Mouse (Mus musculus) liver, embryonic 13.5 days (tissue): ENCODE measurements around the gene Krt39. TPM values are rescaled to one million over a fixed set of nuclear protein-coding genes. Genes with fewer than 3 reads are reported as not detected.

ENCODE experiments used
- ATAC-seq: fragments of 200-750 bp; cut with Nextera tagmentation; 2 replicates; pipeline ENCODE4 v1.8.0; 2017; ENCODE audit warnings: low read depth, mild to moderate bottlenecking, moderate number of reproducible peaks, moderate library complexity
- DNase-seq: peaks from one replicate; pipeline ENCODE4 v3.0.0; 2022
- H3K27ac ChIP-seq: fragments of 300-500 bp; sonication (generic); 2 replicates; pipeline ENCODE4 v1.5.1; 2015; ENCODE audit warnings: moderate library complexity, mild to moderate bottlenecking, inconsistent platforms
- H3K27me3 ChIP-seq: fragments of 300-500 bp; sonication (generic); 2 replicates; pipeline ENCODE4 v1.6.1; 2015; ENCODE audit warnings: mild to moderate bottlenecking, inconsistent platforms
- H3K36me3 ChIP-seq: fragments of 300-500 bp; sonication (generic); 2 replicates; pipeline ENCODE4 v1.6.1; 2015; ENCODE audit warnings: mild to moderate bottlenecking, inconsistent platforms
- H3K4me1 ChIP-seq: fragments of 300-500 bp; sonication (generic); replicated peaks from 2 replicates; pipeline ENCODE4 v1.6.1; 2015; ENCODE audit warnings: inconsistent platforms
- H3K4me2 ChIP-seq: fragments of 300-500 bp; sonication (generic); 2 replicates; pipeline ENCODE4 v1.6.1; 2015; ENCODE audit warnings: inconsistent platforms, mild to moderate bottlenecking, moderate library complexity
- H3K4me3 ChIP-seq: fragments of 300-500 bp; sonication (generic); replicated peaks from 2 replicates; pipeline ENCODE4 v1.5.1; 2015; ENCODE audit warnings: mild to moderate bottlenecking, inconsistent platforms
- H3K9ac ChIP-seq: fragments of 300-500 bp; sonication (generic); 2 replicates; pipeline ENCODE4 v1.6.1; 2015; ENCODE audit warnings: mild to moderate bottlenecking, inconsistent platforms
- H3K9me3 ChIP-seq: fragments of 300-500 bp; sonication (generic); replicated peaks from 2 replicates; pipeline ENCODE4 v1.6.1; 2016; ENCODE audit warnings: inconsistent platforms
- WGBS: fragments of 180-500 bp; shearing (Covaris S2); methylation state at CpG from one replicate; pipeline ENCODE4 v1.1.7; 2015; ENCODE audit not compliant: insufficient replicate concordance; 5-methylcytosine and 5-hydroxymethylcytosine counted together
- polyA plus RNA-seq: library from polyadenylated mRNA; unstranded; fragments of >200 nt; fragmentation: Nextera tagmentation; extraction: Ambion mirVana; gene quantifications from 2 replicates; pipeline ENCODE4 v1.2.1, GENCODE M21; 2015

Krt39 gene
- polyA plus RNA-seq, 1 experiment from 2014 or later, result not detected

DNA sequence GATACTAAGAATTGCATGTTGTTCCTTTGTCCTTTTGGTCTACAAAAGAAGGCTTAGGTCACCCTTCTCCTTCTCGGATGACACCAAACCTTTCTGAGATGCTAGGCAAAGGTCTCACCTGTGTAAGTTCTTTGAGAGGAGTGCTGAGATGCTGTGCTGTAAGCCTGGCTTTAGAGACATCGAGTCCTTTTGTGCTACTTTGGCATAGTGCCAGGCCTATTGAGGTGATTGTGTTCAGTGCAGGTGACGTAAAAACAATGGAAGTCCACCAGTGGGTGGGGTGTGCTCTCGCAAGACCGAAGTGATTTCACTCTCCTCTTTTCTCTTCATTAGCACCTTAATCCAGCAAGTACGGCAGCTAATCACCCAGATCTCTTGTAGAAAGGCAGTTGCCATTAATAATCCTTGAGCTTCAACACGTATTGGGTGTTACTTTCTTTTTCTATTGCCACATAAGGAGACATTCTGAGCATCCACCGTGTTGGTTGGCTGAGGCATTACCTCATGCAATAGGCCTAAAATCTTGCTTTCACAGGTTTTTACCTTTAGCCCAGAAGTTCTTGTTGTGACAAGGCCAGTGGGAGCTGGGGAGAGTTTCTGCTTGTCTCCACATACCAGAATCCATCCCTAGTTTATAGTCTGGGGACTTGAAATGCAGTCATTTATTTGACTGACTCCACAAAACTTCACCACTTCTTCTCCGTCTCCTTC lies 20.9 kb downstream of the Krt39 start:
- no peaks in the 10 kb centered on the region for H3K36me3 ChIP-seq
- no peak overlapping the region for H3K4me3 ChIP-seq
- H3K9me3 ChIP-seq, result no peaks in the 10 kb centered on the region
- H3K4me2 ChIP-seq, result no peak overlapping the region
- H3K27ac ChIP-seq, result no peak overlapping the region
- 61% methylated on average over 9 of the region's 9 CpGs for WGBS
- no peaks in the 10 kb centered on the region for H3K4me1 ChIP-seq
- H3K9ac ChIP-seq, result no peak overlapping the region
- H3K27me3 ChIP-seq, result no peaks in the 10 kb centered on the region
- DNase-seq (no peak), ATAC-seq (no peak)

DNA sequence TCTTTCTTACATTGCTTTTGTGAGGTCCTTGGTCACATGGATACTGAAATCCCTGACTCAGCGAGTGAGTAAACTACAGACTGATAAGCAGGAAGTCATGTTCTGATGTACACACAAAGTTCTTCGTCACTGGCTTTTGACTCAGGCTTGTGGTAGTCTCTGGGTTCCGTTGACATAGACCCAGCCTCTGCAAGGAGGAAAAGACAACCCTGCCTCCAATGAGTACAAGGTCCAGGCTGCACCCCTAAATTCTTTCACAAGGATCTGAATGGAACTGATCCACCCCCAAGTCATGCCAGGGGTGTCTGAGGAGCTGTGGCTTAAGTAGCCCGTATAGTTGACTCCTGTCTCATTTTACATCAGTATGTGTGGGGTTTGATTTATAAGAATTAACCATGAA lies 24.7 kb downstream of the Krt39 start:
- DNase-seq (no peak), ATAC-seq (no peak)
- Histone ChIP-seq H3K27me3 (no peaks in the 10 kb centered on the region), H3K4me3 (no peak overlapping the region), H3K36me3 (no peaks in the 10 kb centered on the region), H3K4me1 (peaks cover 6% of the 10 kb centered on the region; the same call in 1 of the 2 replicates), H3K9me3 (no peaks in the 10 kb centered on the region), H3K4me2 (no peak overlapping the region), H3K9ac (no peak overlapping the region), H3K27ac (no peak overlapping the region)
- WGBS, result 58% methylated on average over 4 of the region's 4 CpGs

DNA sequence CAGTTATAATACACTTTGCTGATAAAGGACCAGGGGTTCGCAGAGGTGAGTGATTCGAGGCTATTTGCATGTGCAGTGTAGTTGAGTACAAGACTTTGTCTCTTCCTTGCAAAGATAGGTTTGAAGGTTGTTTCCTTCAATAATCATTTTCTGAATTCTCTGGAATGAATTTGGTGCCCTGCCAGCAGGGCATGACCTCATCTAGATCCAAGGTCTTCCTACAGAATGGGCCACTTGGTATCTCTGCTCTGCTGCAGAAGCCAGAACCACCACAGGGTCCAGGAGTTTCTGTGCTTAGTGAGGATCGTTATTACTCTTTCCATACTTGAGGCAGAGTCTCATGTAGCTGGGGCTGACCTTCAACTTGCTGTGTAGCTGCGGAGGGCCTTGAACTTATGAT lies 26.4 kb downstream of the Krt39 start:
- Histone ChIP-seq H3K4me1 (peaks cover 6% of the 10 kb centered on the region; the same call in 1 of the 2 replicates), H3K9me3 (no peaks in the 10 kb centered on the region), H3K27ac (no peak overlapping the region), H3K9ac (no peak overlapping the region), H3K4me2 (no peak overlapping the region), H3K27me3 (no peaks in the 10 kb centered on the region), H3K36me3 (no peaks in the 10 kb centered on the region), H3K4me3 (no peak overlapping the region)
- DNase-seq (no peak), ATAC-seq (no peak)
- WGBS, result 55% methylated on average over 4 of the region's 4 CpGs

DNA sequence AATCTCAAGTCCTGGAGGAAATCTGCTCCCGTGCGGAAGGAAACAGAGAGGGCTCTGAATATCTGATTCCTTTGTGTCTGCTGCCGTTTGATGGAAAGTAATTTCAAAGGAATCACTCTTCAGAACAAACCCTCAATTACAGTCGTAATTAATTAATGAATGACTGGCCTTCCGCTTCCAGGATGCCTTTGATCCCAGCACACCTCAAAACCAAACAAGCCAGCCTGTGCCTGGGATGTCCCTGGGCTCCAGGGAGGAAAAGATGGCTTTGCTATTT lies 27.6 kb downstream of the Krt39 start:
- no peak overlapping the region for H3K27ac ChIP-seq
- ATAC-seq (no peak), DNase-seq (no peak)
- WGBS, result 48% methylated on average over 5 of the region's 5 CpGs
- H3K9ac ChIP-seq, result no peak overlapping the region
- H3K4me2 ChIP-seq, result no peak overlapping the region
- no peaks in the 10 kb centered on the region for H3K36me3 ChIP-seq
- peaks cover 6% of the 10 kb centered on the region; the same call in 1 of the 2 replicates for H3K4me1 ChIP-seq
- H3K27me3 ChIP-seq, result no peaks in the 10 kb centered on the region
- no peaks in the 10 kb centered on the region for H3K9me3 ChIP-seq
- H3K4me3 ChIP-seq, result no peak overlapping the region

- H3K27ac ChIP-seq, result no peak within 1 kb of the TSS
- no peak within 1 kb of the TSS for H3K4me2 ChIP-seq
- no peaks in the 10 kb centered on the region for H3K27me3 ChIP-seq
- ATAC-seq, result no peak
- no peak within 1 kb of the TSS for H3K9ac ChIP-seq
- WGBS, result 63% methylated on average over 22 of the region's 22 CpGs
- H3K36me3 ChIP-seq, result no peaks in the 10 kb centered on the region
- no peak for DNase-seq
- no peaks in the 10 kb centered on the region for H3K9me3 ChIP-seq
- no peak within 1 kb of the TSS for H3K4me3 ChIP-seq
- H3K4me1 ChIP-seq, result peaks cover 6% of the 10 kb centered on the region; the same call in 1 of the 2 replicates
These were observed 28.2 kb downstream of the Krt39 start, which contains the start of gene Krt23 for GRCm38 (mm10) chr11:99492733-99493573. Gene Krt23 (minus strand): TSS chr11:99493137.

DNA sequence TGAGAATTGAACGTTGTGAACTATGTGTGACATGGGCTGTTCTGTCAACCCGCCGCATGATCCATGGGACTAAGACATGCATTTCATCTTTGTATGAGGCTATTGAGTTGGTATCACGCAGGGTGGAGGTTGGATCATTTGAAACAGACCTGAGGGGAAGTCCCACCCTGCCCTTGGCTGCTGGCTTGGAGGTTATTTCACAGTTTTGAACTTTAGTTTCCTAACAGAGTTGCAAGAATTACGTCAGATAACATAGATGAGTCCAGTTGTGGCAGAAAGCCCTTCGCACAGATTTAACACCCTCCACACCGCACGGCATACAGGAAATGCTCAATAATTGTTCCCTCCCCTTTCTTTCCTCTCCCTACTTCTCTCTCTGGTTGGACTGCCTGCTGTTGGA lies 30.1 kb downstream of the Krt39 start:
- no peak overlapping the region for H3K27ac ChIP-seq
- H3K9me3 ChIP-seq, result no peaks in the 10 kb centered on the region
- no peak for DNase-seq
- H3K36me3 ChIP-seq, result no peaks in the 10 kb centered on the region
- no peak overlapping the region for H3K4me3 ChIP-seq
- H3K4me2 ChIP-seq, result no peak overlapping the region
- H3K4me1 ChIP-seq, result peaks cover 6% of the 10 kb centered on the region; the same call in 1 of the 2 replicates
- no peak overlapping the region for H3K9ac ChIP-seq
- 73% methylated on average over 8 of the region's 8 CpGs for WGBS
- no peaks in the 10 kb centered on the region for H3K27me3 ChIP-seq
- no peak for ATAC-seq

- ATAC-seq, result no peak
- 40% methylated on average over 4 of the region's 4 CpGs for WGBS
- Histone ChIP-seq H3K36me3 (no peaks in the 10 kb centered on the region), H3K4me1 (peaks cover 6% of the 10 kb centered on the region; the same call in 1 of the 2 replicates), H3K4me2 (no peak overlapping the region), H3K4me3 (no peak overlapping the region), H3K9me3 (no peaks in the 10 kb centered on the region), H3K27ac (no peak overlapping the region), H3K9ac (no peak overlapping the region), H3K27me3 (no peaks in the 10 kb centered on the region)
- DNase-seq, result no peak
These were observed 30.5 kb downstream of the Krt39 start for GRCm38 (mm10) chr11:99490624-99491023.

DNA sequence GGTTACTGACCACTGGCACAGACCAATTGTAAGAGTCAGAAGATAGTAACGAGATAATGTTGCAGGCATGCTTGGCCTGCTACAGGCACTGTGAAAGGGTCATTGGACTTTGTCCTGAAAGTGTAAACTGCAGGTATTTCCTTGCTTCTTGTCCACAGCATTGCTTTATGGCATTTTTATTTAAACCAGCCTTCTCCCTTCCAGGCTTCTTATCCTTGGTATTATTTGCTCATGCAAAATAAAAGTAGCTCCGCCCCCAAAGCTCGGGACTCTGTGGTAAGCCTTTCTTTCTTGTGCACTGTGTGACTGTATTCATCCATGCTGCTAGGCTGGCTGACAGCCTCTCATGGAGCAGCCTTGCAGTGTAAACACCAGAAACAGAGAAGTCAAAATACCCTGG lies 31.9 kb downstream of the Krt39 start:
- Histone ChIP-seq H3K4me2 (no peak overlapping the region), H3K9me3 (no peaks in the 10 kb centered on the region), H3K27ac (no peak overlapping the region), H3K4me1 (peaks cover 6% of the 10 kb centered on the region; the same call in 1 of the 2 replicates), H3K36me3 (no peaks in the 10 kb centered on the region), H3K9ac (no peak overlapping the region), H3K4me3 (no peak overlapping the region), H3K27me3 (no peaks in the 10 kb centered on the region)
- no peak for ATAC-seq
- 54% methylated on average over 3 of the region's 3 CpGs for WGBS
- DNase-seq, result no peak

- no peak overlapping the region for H3K27ac ChIP-seq
- no peak overlapping the region for H3K4me3 ChIP-seq
- H3K9me3 ChIP-seq, result no peaks in the 10 kb centered on the region
- H3K9ac ChIP-seq, result no peak overlapping the region
- ATAC-seq (no peak), DNase-seq (no peak)
- H3K4me2 ChIP-seq, result no peak overlapping the region
- no peaks in the 10 kb centered on the region for H3K36me3 ChIP-seq
- H3K27me3 ChIP-seq, result no peaks in the 10 kb centered on the region
- 49% methylated on average over 3 of the region's 3 CpGs for WGBS
- no peaks in the 10 kb centered on the region for H3K4me1 ChIP-seq
These were observed 46.2 kb downstream of the Krt39 start for GRCm38 (mm10) chr11:99474981-99475380.

- H3K27me3 ChIP-seq, result no peaks in the 10 kb centered on the region
- no peaks in the 10 kb centered on the region for H3K4me1 ChIP-seq
- no peaks in the 10 kb centered on the region for H3K9me3 ChIP-seq
- ATAC-seq (no peak), DNase-seq (no peak)
- H3K4me3 ChIP-seq, result no peak overlapping the region
- no peaks in the 10 kb centered on the region for H3K36me3 ChIP-seq
- H3K27ac ChIP-seq, result no peak overlapping the region
- H3K9ac ChIP-seq, result no peak overlapping the region
- H3K4me2 ChIP-seq, result no peak overlapping the region
- WGBS, result 65% methylated on average over 6 of the region's 6 CpGs
These were observed 47.7 kb downstream of the Krt39 start for GRCm38 (mm10) chr11:99473433-99473832.

DNA sequence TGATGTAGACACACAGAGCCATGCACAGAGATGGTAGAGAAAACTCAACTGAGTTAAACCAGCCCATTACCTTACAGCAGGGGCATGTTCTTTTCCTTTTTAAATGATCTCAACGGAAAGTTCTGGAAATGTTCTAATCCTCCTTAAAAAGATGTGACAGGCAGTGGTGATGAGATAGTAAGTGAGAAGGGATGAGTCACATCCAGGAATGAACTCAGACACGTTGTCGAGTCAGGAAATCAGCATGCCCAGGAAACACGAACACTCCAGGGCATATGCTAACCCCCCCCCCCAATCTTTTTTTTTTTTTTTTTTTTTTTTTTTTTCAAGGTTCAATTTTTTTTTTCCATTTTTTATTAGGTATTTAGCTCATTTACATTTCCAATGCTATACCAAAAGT lies 48.7 kb downstream of the Krt39 start:
- no peaks in the 10 kb centered on the region for H3K4me1 ChIP-seq
- H3K9ac ChIP-seq, result no peak overlapping the region
- H3K9me3 ChIP-seq, result no peaks in the 10 kb centered on the region
- no peaks in the 10 kb centered on the region for H3K36me3 ChIP-seq
- ATAC-seq (no peak), DNase-seq (no peak)
- 41% methylated on average over 4 of the region's 4 CpGs for WGBS
- H3K4me2 ChIP-seq, result no peak overlapping the region
- no peak overlapping the region for H3K4me3 ChIP-seq
- no peak overlapping the region for H3K27ac ChIP-seq
- H3K27me3 ChIP-seq, result no peaks in the 10 kb centered on the region

GRCm38 (mm10) chr11:99471946-99472345 lies 49.2 kb downstream of the Krt39 start:
- Histone ChIP-seq H3K4me2 (no peak overlapping the region), H3K4me1 (no peaks in the 10 kb centered on the region), H3K4me3 (no peak overlapping the region), H3K27me3 (no peaks in the 10 kb centered on the region), H3K9ac (no peak overlapping the region), H3K27ac (no peak overlapping the region), H3K9me3 (no peaks in the 10 kb centered on the region), H3K36me3 (no peaks in the 10 kb centered on the region)
- ATAC-seq (no peak), DNase-seq (no peak)
- 78% methylated on average over 6 of the region's 6 CpGs for WGBS
